Mouse (Mus musculus) activated CD4-positive, CD25-positive, alpha-beta regulatory T cell, adult 4 months (primary cell): ENCODE measurements around the gene Ccdc154. TPM values are rescaled to one million over a fixed set of nuclear protein-coding genes. Genes with fewer than 3 reads are reported as not detected.

Experiments
- ATAC-seq: one replicate; pipeline ENCODE4 v1.8.0; 2017
- polyA plus RNA-seq, 2 experiments: library from polyadenylated mRNA; unstranded; fragments of 100-300 nt; shearing (Covaris generic); gene quantifications; one replicate each; pipeline ENCODE4 v1.2.1; 2017

The Ccdc154 gene
- polyA plus RNA-seq, 2 experiments from 2014 or later: not detected

DNA sequence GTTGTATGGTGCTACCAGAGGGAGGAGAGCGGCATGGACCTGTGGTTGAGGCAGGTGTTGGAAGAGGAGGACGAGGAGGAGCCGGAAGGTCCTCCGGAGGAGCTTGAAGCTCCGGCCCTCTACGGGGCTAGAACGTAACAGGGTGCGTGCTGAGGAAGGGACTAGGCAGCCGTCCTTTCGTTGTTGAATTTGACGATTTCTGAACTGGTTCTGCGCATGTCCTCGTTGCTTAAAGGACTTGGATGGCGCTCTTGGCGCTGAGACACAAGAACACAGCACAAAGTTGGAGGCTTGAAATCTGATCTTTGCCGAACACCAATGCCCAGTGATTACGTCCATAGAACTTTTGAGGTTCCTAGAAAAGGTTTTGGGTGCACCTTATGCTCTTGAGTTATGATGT is 22.7 kb downstream of the Ccdc154 start:
- no peak for ATAC-seq

DNA sequence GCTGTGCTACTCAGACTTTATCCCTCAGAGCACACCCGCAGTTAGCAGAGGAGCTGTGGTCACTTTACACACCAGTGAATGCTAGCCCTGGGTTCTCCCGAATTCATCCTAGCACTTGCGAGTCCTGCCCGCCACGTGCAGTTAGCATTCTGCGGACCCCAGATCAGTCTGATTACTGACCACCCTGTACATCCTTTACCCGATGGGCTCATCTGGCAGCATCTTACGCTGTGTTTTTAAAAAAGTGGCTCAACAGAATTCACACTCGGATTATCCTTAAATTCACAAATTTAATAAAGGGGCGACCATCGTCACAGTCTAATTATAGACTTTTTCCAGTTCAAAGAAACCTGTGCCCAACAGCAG is 25.5 kb downstream of the Ccdc154 start:
- ATAC-seq: no peak

DNA sequence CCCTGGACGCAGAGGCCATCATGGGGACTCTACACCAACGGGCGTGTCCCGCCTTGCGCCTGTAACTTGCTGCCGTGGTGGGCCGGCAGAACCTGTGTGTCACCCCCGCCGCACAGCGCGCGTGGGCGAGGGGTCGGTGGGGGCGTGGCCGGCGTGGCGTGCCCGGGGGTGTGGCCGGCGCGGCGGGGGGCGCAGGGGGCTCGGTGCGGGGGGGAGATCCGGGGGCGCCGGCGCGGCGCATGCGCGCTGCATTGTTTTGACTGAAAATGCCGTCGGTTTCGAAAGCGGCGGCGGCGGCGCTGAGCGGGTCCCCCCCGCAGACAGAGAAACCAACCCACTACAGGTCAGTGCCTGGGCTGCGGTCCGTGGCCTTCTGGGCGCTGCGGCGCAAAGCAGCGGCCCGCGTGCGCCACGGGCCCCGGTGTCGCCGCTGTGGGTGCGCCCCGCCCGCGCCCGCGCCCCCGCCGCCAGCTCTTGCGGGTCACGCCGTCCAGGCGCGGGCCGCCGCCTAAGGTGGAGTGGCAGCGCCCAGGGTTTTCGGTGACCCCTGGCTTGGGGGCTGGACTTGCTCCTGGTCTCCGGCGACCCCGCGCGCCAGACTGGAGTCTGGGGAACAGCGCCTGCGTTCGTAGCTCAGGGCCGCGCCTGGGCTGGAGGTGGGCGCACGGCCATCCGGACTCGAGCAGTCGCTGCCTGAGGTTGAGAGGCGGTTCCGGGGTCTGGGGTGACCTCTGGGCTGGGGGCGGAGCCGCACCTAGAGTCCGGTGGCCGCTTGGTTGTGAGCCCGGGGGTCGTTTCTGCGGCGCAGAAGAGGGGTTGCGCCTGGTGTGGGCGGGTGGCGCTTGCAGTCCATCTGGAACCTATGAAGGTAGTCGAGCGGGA is 26.1 kb downstream of the Ccdc154 start, which contains the start of gene Unkl:
Unkl (plus strand) TSS at position 248 of the 882 bp plus-strand sequence.
- ATAC-seq: peak; percentile 24

DNA sequence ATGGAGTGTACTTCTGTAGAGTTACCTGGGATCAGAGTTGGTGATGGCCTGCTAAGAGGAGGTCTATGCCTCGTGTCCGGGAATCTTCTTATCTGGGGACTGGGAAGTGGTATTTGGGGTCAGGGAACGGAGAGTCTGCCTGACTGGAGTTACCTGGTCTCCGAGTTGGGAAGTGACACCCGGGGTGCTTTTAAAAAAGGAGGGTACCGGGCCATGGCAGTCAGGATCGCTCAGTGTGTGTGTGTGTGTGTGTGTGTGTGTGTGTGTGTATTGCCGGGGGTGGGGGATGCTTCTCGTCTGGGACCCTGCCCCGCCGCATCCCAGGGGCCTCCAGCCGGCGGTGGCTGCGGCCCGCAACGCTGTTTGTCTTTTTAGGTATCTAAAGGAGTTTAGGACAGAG is 26.8 kb downstream of the Ccdc154 start:
- ATAC-seq: no peak

DNA sequence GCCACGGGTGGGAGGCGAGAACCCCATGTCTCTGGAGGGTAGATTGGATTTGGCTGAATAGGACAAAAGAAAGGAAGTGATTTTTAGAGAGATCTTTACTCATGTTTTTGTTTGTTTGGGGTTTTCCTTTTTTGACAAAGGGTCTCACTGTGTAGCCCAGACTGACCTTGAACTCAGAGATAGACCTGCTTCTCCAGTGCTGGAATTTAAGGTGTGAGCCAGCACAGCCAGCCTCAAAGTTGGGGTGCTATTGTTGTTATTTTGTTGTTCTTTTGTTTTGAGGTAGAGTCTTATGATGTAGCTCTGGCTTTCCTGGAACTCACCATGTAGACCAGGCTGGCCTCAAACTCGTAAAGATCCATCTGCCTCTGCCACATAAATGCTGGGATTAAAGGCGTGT is 40.1 kb downstream of the Ccdc154 start:
- ATAC-seq: no peak

DNA sequence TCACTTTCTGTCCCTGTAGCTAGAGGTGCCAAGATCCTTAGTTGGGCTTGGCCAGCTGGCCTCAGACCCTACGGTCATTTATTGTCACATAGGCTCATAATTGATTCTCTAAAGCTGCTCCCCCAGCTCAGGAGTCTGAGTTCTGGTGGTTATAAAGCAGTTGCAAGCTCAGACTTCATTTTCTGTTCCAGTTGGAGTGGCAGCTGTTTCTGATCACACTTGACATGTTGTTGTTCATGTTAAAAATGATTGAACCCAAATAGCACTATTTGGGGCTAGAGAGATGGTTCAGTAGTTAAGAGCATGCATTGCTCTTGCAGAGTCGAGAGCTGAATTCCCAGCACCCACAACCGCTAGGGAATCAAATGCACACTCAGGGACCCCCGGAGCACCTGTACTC is 47.7 kb downstream of the Ccdc154 start:
- ATAC-seq: no peak

DNA sequence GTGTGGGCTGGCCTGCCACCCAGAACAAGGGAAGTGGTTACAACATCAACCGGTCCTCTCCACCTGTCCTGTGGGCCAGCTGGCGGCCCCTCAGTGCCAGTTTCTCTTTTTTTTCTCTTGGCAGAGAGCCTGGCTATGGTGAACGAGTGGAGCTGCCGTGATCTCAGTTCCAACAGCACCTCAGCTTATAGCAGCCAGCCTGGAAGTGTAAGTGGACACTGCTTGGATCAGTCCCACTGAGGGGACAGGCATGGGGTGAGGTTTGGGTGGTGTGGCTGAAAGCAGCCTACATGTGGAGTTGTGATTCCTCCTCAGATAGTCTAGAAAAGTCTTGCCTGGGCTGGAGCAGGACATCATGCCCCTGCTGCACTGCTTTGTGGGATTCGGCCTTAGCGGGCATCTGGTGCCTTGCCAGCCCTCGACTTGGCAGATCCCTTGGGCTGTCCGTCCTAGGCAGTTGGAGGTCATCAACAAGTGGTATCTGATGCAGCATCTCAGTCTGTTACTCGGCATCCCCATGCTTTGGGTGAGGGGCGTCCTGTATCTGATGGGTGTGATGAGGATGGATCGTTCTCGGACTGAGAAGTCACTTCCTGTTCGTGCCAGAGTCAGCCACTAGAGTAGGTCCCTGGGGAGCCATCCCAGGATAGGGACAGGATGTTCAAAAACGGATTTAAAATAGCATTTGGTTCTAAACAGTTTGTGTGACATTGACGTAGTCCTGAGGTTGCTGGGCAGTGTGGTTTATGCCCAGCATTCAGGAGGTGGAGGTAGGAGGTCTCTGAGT is 48.6 kb downstream of the Ccdc154 start:
- no peak for ATAC-seq

DNA sequence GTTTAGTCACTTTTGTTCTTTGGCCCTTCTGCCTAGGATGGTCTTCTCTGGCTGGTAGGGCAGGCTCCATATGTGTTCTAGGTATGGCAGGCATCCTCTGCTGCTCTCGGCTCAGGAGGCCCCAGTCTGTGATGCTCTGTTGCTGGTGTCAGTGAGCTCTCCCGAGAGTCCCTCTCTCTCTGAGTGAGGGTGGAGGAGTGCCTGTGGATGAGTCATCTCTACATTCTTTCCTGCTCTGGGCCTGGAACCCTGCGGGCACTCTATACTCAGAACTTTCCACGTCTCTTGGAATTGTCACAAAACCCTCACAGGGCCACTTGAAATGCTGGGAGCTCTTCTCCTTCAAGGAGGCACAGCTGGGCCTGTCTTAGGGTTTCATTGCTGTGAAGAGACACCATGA is 49.4 kb downstream of the Ccdc154 start:
- no peak for ATAC-seq

DNA sequence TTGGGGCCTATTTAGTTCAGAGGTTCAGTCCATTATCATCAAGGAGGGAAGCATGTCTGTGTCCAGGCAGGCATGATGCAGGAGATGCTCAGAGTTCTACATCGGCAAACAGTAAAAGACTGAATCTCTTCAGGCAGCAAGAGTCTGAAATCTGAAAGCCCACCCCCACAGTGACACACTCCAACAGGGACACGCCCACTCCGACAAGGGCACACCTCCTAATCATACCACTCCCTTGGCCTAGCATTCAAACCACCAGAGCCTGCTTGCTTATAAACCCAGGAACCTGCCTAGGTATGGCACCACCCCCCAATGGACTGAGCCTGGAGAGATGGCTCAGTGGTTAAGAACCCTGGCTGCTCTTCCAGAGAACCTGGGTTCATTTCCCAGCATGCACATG is 53.2 kb downstream of the Ccdc154 start:
- no peak for ATAC-seq

DNA sequence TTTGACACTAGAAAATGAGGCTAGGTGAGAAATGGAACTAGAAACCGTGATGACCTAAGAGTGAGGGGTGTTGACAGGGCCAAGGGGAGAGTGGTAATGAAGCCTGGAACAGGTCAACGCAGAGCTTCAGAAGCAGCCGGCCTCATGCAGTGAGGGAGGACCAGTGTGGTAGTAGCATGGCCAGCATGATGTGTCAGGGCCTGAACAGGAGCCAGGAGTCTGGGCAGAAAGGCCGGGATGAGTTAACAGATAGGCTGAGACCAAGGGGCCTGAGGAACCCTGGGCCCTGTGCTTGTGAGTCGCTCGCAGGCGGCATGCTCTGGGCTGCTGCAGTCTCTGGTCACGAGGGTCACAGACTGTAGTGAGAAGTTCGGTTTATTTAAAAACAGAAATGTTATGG is 56.7 kb downstream of the Ccdc154 start:
- no peak for ATAC-seq

DNA sequence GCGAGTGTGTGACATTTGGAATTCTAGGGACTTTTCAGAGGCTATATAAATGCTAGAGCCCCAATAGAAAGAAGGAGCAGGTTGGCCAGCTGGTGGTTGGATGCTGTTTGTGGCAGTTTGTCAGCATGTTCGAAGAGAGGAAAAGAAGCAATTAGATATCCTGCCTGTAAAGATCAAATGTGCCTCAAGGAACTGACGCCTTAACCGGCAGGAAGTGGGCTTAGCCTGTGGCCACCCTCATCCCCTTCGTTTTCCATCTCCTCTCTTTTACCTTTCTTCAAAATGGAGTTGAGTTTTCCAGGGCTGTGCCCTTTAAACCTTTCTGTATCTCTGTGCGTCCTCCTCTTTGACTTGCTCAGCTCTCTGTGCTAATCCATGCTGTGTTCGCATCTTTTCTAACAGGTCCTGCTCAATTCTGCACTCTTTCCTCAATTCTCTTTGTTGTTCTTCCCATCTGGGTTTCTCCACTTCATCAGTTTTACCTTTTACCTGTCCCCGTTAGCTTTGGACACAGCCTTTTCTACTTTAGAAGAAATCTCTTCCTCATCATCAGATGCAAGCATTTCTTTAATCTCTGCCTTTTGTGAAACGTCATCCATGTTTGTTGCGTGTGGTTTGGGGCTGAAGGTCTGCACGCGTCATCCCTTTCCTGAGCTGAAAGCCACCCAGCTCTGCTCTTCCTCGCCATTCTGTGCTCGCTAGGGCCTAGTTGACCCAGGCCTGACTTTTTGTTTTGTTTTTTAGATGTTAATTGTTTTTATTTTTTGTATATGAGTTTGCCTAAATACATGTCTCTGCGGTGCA is 57.4 kb downstream of the Ccdc154 start:
- peak; percentile 34 for ATAC-seq

DNA sequence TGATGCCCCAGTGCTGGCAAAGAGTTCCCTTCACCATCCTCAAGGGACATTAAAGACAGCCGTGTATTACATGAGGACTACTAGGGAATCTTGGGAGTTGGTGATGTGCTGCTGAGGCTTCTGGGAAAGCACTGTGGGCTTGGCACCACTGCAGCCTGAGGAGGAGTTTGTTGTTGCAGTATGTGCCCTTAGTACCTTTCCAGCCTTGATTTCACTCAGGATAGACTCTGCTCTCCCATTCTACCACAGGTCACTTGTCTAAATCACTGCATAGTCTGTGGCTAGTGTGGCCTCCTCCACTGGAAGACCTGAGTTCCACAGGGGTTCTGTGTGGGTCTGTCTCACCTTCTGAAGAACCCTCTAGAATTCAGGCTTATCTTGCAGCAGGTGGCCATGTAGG is 58.5 kb downstream of the Ccdc154 start:
- no peak for ATAC-seq

Other genes starting within 250 kb of the Ccdc154 start
- gene Mapk8ip3, start 225.5 kb upstream of the Ccdc154 start, polyA plus RNA-seq: 10 to 100 TPM; 26.1 to 28.6 TPM
- gene Jpt2, start 201.8 kb upstream of the Ccdc154 start, polyA plus RNA-seq: 10 to 100 TPM; 27.9 to 35.8 TPM
- 10 to 100 TPM; 12.6 to 17.1 TPM for gene Cramp1l, start 146.7 kb upstream of the Ccdc154 start, polyA plus RNA-seq
- gene Ift140, start 146.4 kb upstream of the Ccdc154 start, polyA plus RNA-seq: 10 to 100 TPM; 14.5 TPM
- gene Tmem204, start 78.9 kb upstream of the Ccdc154 start, polyA plus RNA-seq: under 1 TPM in 1 of 2 experiments, not detected in 1; 0.63 TPM
- 10 to 100 TPM; 16.8 to 18.7 TPM for gene Telo2, start 46.5 kb upstream of the Ccdc154 start, polyA plus RNA-seq
- gene Ptx4, start 41.7 kb upstream of the Ccdc154 start, polyA plus RNA-seq: not detected
- 10 to 100 TPM; 15.4 to 16.8 TPM for gene Clcn7, start 29.1 kb upstream of the Ccdc154 start, polyA plus RNA-seq
- not detected for gene Gm38655, start 13.0 kb downstream of the Ccdc154 start, polyA plus RNA-seq
- gene BC003965, start 22.1 kb downstream of the Ccdc154 start, polyA plus RNA-seq: 10 to 100 TPM; 13.1 to 14.3 TPM
- 10 to 100 TPM; 14.4 to 20.2 TPM for gene Unkl, start 25.9 kb downstream of the Ccdc154 start, polyA plus RNA-seq
- 10 to 100 TPM; 44.3 to 57.7 TPM for gene Gnptg, start 77.7 kb downstream of the Ccdc154 start, polyA plus RNA-seq
- gene Tsr3, start 77.7 kb downstream of the Ccdc154 start, polyA plus RNA-seq: 10 to 100 TPM; 27.7 to 32.1 TPM
- gene Baiap3, start 93.9 kb downstream of the Ccdc154 start, polyA plus RNA-seq: 1 to 10 TPM; 1.4 to 8.5 TPM
- 100 to 1,000 TPM; 368 to 405 TPM for gene Ube2i, start 112.2 kb downstream of the Ccdc154 start, polyA plus RNA-seq
- gene Prss34, start 135.9 kb downstream of the Ccdc154 start, polyA plus RNA-seq: not detected
- not detected for gene Prss28, start 146.2 kb downstream of the Ccdc154 start, polyA plus RNA-seq
- gene Prss29, start 156.2 kb downstream of the Ccdc154 start, polyA plus RNA-seq: not detected
- gene Tpsab1, start 183.1 kb downstream of the Ccdc154 start, polyA plus RNA-seq: not detected
- not detected for gene Tpsb2, start 203.8 kb downstream of the Ccdc154 start, polyA plus RNA-seq
- not detected for gene Tpsg1, start 206.8 kb downstream of the Ccdc154 start, polyA plus RNA-seq